Mouse (Mus musculus) stomach, postnatal 0 days (tissue): ENCODE measurements around the gene Glrx5.

Experiments used
- CTCF ChIP-seq: IDR thresholded peaks from 2 replicates; pipeline ENCODE4 v1.5.1; 2016; ENCODE audit warnings: antibody characterized with exemption, low read depth, mild to moderate bottlenecking, moderate library complexity
- EP300 ChIP-seq: optimal IDR thresholded peaks from 2 replicates; pipeline ENCODE3; 2016; ENCODE audit warnings: antibody characterized with exemption

GRCm38 (mm10) chr12:105019359-105020219, 12.9 kb upstream of the Glrx5 start:
- TF ChIP-seq CTCF (peak; percentile 12; the same call in 1 of the 2 replicates), EP300 (no peak)
